In genomic region chr9:95697808-95698207, GRCm38 (mm10) we compare ENCODE assay signal across 10 mouse cellular contexts. TPM values are rescaled to one million over a fixed set of nuclear protein-coding genes. Genes with fewer than 3 reads are reported as not detected.
DNase-seq lines count a peak whose midpoint lies in the region; ATAC-seq lines count a peak whose summit lies in the region.
"Had no signal": no experiment of that assay in that cellular context is flagged by ENCODE, and none has a peak within 500 bp of the region (broad histone marks: within the 10 kb centered on the region; RNA-seq: fewer than 3 reads in every experiment).

No protein-coding gene starts in this region.

- ATAC-seq in intestine, embryonic 14.5 days (replicated peaks; ENCODE audit: low FRiP score, low TSS enrichment, low read depth): no peak
- no peak for ATAC-seq in intestine, embryonic 16.5 days

- no peaks in the 10 kb centered on the region for H3K4me1 ChIP-seq in intestine, embryonic 14.5 days (replicated peaks; ENCODE audit: control insufficient read depth, insufficient read depth, low read length)
- H3K4me1 ChIP-seq in intestine, embryonic 16.5 days (ENCODE audit: control insufficient read depth, insufficient read depth, low read length): no peaks in the 10 kb centered on the region

- no peak overlapping the region for H3K4me2 ChIP-seq in intestine, embryonic 14.5 days (ENCODE audit: low read length)
- H3K4me2 ChIP-seq in intestine, embryonic 16.5 days (ENCODE audit: low read depth, low read length): no peak overlapping the region
- H3K4me2 ChIP-seq: limb, embryonic 12.5 days had no signal

- H3K27ac ChIP-seq in intestine, embryonic 14.5 days (ENCODE audit: low read depth): no peak overlapping the region
- H3K27ac ChIP-seq in intestine, embryonic 16.5 days (ENCODE audit: low read length): no peak overlapping the region
- H3K27ac ChIP-seq: limb, embryonic 12.5 days had no signal

- no peak overlapping the region for H3K9ac ChIP-seq in intestine, embryonic 14.5 days (ENCODE audit: low read length)
- H3K9ac ChIP-seq in intestine, embryonic 16.5 days (ENCODE audit: low read depth, low read length): no peak overlapping the region
- H3K9ac ChIP-seq: limb, embryonic 12.5 days had no signal

- peak; percentile 62 for DNase-seq in intestine, embryonic 14.5 days (ENCODE audit: low spot score)
- peak; percentile 13 for DNase-seq in urinary bladder, postnatal 25 days (ENCODE audit: low spot score)
- no peak for DNase-seq in urinary bladder, adult 2 months (ENCODE audit: low spot score)
- DNase-seq in c-Kit-positive CD71-negative TER-119-negative erythroid progenitor cells, embryonic 14.5 days (ENCODE audit: low read depth): peak; percentile 25
- peak; percentile 38 to 73 for DNase-seq in kidney, adult 8-10 months
- DNase-seq in splenic B cell, adult 2 months (ENCODE audit: low read depth, low spot score): peak; percentile 25
- no peak for DNase-seq in frontal cortex, postnatal 14 days (ENCODE audit: low spot score in 2 of 2)

- H3K9me3 ChIP-seq in intestine, embryonic 14.5 days (ENCODE audit: control insufficient read depth, low read length): no peaks in the 10 kb centered on the region
- no peaks in the 10 kb centered on the region for H3K9me3 ChIP-seq in intestine, embryonic 16.5 days (ENCODE audit: control insufficient read depth, low read length)
- H3K9me3 ChIP-seq: limb, embryonic 12.5 days had no signal

- 53% methylated on average over 2 of the region's 2 CpGs for WGBS in intestine, embryonic 14.5 days
- WGBS in intestine, embryonic 16.5 days: 62% methylated on average over 2 of the region's 2 CpGs

- no peaks in the 10 kb centered on the region for H3K27me3 ChIP-seq in intestine, embryonic 14.5 days (replicated peaks; ENCODE audit: control insufficient read depth, insufficient read depth, low read length)
- no peaks in the 10 kb centered on the region for H3K27me3 ChIP-seq in intestine, embryonic 16.5 days (replicated peaks; ENCODE audit: control insufficient read depth, insufficient read depth, low read length)
- H3K27me3 ChIP-seq in splenic B cell, adult 2 months (ENCODE audit: control insufficient read depth, insufficient read depth, low read length, poor library complexity, severe bottlenecking): no peaks in the 10 kb centered on the region
- H3K27me3 ChIP-seq: limb, embryonic 12.5 days had no signal

- no peak overlapping the region for H3K4me3 ChIP-seq in intestine, embryonic 14.5 days (ENCODE audit: low read depth, low read length)
- no peak overlapping the region for H3K4me3 ChIP-seq in intestine, embryonic 16.5 days (ENCODE audit: low read length)
- H3K4me3 ChIP-seq: erythroblast, embryonic 14.5 days; limb, embryonic 12.5 days had no signal

- H3K36me3 ChIP-seq in intestine, embryonic 14.5 days (ENCODE audit: control insufficient read depth, insufficient read depth, low read length): no peaks in the 10 kb centered on the region
- no peaks in the 10 kb centered on the region for H3K36me3 ChIP-seq in intestine, embryonic 16.5 days (ENCODE audit: control insufficient read depth, insufficient read depth, low read length)
- H3K36me3 ChIP-seq in splenic B cell, adult 2 months (ENCODE audit: control insufficient read depth, insufficient read depth, low read length, poor library complexity, severe bottlenecking): no peaks in the 10 kb centered on the region
- H3K36me3 ChIP-seq: limb, embryonic 12.5 days had no signal

RNA-seq across cellular contexts. Expression of gene Trpc1, which starts 52.4 kb away (rescaled TPM):
- polyA plus RNA-seq in intestine, embryonic 14.5 days (2014; fragmentation: Nextera tagmentation; extraction: Ambion mirVana): 5.7 and 6.5 TPM in 2 replicates
- polyA plus RNA-seq in intestine, embryonic 16.5 days (2015; fragmentation: Nextera tagmentation; extraction: Ambion mirVana): 0.75 and 2.0 TPM in 2 replicates
- polyA plus RNA-seq in urinary bladder, adult 2 months (2012; rRNA removed): 3.6 and 4.6 TPM in 2 replicates
- polyA plus RNA-seq: erythroblast, embryonic 14.5 days had no signal

Comparison
In these comparisons a context has a peak if more than half of its experiments do, and no peak if none do; other contexts are left out.
1. DNase-seq: peak in intestine, embryonic 14.5 days (single experiment), urinary bladder, postnatal 25 days (single experiment), c-Kit-positive CD71-negative TER-119-negative erythroid progenitor cells, embryonic 14.5 days (single experiment), kidney, adult 8-10 months (2 of 2) and splenic B cell, adult 2 months (single experiment); none in urinary bladder, adult 2 months (single experiment) and frontal cortex, postnatal 14 days (0 of 2).